Mouse (Mus musculus): ENCODE measurements at regions not wholly inside any gene's neighbourhood (a gene's known extent, or its start where the extent isn't known, plus 50 kb on each side); places are given as distances from the start of the nearest gene placed in this dataset.

DNA sequence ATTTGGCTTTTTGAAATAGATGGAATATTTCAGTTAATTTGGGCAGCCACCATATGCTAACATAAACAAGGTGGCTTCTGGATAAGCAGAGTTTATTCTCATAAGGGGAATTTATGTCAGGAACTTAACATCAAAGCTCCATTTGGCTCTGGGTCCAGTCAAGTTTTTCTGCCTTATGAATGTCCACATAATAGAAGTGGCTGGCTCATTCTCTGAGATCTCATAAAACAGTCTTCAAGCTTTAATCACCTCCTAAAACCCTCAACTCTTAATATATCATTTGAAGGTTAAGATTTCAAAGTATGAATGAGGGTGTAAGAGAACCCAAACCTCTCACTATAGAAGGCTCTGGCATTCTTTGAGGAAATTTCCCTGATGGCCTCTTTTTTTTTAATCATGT is 1361.0 kb downstream of the Efna5 start:
- DNase-seq: no peak

DNA sequence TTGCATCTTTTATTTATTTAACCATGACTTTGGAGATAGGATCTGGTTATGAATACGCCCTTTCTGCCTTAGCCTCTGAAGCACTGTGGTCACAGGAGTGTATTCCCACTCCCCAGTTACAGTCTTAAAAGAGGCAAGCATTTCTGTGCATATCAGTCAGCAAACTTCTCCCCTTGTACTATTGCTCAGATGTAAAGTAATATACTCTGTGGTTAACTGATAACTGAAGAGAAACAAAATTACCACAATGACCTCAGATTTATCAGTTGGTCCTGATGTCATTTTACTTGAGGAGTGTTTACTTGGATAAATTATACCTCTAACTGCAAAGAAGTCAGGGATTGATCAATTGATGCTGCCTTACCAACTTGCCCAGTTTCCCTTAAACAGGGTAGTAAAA is 1366.1 kb downstream of the Efna5 start:
- no peak for DNase-seq

DNA sequence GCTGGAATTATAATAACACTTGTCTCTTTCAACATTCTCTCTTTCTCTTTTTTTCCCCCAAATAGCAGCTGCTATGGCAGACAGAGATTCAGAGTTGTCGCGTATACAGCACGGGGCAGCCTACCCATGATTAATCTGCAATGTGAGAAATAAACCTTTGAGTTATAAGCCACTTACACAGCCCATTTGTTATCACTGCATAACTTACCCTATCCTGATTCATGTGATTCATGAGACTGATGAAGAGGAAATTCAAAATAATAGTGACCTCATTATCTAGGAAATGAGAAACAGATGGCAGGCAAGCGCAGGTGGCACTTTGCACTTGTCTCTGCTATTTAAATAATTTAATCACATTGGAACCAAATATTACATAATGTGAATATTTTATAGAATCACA is 1367.7 kb downstream of the Efna5 start:
- DNase-seq: no peak

DNA sequence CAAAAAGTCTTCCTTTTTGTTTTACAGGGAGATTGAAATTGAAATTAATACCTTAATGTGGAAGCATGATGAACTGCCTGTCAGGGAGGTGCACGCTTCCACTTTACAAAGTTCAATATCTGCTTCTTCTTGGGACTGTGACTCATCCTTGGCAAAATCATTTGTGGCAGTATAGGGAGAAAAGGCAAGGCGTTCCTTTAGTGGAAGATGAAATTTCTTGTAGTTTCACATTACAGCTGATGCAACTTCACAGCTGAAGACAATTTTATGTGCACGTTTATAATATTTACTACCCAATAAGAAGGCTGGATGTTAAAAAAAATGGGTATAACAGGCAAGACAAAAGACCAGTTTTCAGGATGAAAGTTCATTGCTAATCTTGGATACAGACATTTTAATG is 1385.9 kb downstream of the Efna5 start:
- DNase-seq: no peak

DNA sequence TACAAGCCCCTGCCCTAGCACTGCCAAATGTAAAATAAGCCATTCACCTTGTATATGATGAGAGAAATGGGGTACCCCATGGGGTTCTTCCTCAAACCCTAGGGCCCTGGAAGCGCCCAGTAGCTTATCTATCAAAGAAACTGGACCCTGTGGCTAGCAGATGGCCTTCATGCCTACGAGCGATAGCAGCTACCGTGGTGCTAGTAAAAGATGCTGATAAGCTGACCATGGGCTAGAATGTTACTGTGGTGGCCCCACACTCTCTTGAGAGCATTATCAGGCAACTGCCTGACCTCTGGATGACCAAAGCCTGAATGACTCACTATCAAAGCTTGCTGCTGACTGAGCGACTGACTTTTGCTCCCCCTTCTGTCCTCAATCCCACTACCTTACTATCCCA is 1403.7 kb downstream of the Efna5 start:
- no peak for DNase-seq

DNA sequence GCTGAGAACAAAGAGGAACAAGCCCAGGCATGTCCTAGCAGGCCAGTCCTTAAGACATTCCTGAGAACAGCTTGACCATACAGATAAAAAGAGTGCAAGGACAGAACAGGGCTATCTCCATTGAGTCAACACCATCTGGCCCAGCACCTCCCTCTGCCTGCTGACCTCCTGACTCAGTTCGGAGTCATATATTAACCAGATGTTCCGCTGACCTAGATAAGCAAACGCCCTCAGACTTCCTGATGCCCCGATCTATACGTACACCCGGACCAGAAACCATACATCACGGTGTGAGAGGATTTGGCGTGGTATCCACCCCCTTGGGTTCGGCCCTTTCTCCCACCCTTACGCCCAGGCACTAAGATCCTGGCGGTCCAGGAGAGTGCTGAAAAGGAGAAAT is 1406.7 kb downstream of the Efna5 start:
- no peak for DNase-seq

DNA sequence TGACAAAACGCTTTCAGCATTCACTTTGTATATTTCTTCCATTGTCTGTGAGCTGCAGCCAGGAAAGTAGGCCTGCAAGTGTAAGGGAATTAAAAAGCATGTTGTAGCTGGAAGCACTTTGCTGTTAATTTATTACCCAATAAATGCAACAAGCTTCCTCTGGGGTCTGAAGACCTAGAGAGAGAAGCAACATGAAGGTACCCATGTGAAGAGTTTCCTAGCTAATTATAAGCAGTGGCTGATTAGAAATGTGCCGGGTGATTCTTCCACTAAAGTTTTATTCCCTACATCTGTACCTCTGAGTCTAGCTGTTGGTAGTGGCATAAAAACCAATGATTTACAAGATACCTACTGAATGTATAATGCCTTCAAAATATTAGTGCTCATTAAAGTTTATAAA is 1428.2 kb downstream of the Efna5 start:
- DNase-seq: no peak

DNA sequence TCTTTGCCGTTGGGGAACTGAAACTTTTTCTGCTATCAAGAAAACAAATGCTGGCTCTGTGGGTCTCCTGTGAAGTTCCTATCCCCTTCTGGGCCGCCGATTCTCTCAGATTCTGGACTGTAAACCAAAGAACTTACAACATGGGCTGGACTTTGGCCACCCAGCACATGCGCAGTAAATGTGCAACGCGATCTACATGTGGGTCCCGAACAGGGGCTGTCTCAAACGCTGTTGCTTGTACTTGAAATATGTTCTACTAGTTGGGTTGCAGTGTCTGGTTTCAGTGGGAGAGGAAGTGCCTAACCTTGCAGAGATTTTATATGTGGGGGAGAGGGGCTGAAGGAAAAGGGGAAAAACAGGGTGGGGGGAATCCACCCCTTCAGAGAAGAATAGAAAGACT is 1454.3 kb downstream of the Efna5 start:
- DNase-seq: peak in 1 of 2 experiments; percentile 3
